Mouse (Mus musculus) liver, adult 2 months (tissue): ENCODE measurements around the gene Siah2.

Experiments used
- CTCF ChIP-seq: fragments of 200-500 bp; IDR thresholded peaks from 2 replicates; pipeline ENCODE4 v1.5.1; 2011; ENCODE audit warnings: low read depth, low read length, control low read depth
- POLR2A ChIP-seq: fragments of 200-500 bp; IDR thresholded peaks from 2 replicates; pipeline ENCODE4 v1.6.1; 2011; ENCODE audit warnings: low read length, control low read depth; ENCODE audit not compliant: insufficient read depth; ENCODE audit errors: extremely low read depth

- no peak for TF ChIP-seq CTCF
- no peak for TF ChIP-seq POLR2A
Observed at GRCm38 (mm10) chr3:58678384-58678783, 13.8 kb downstream of the Siah2 start.
